Mouse (Mus musculus) olfactory bulb, adult 2 months (tissue): ENCODE results near the gene St3gal3.

ENCODE experiments used
- CTCF ChIP-seq: fragments of 200-500 bp; IDR thresholded peaks from 2 replicates; pipeline ENCODE4 v1.5.1; 2012; ENCODE audit warnings: low read depth, mild to moderate bottlenecking, low read length, moderate library complexity; ENCODE audit not compliant: insufficient read depth
- POLR2A ChIP-seq: fragments of 200-500 bp; IDR thresholded peaks from 2 replicates; pipeline ENCODE4 v1.6.1; 2012; ENCODE audit warnings: mild to moderate bottlenecking, low read depth, low read length, moderate library complexity; ENCODE audit not compliant: insufficient read depth

DNA sequence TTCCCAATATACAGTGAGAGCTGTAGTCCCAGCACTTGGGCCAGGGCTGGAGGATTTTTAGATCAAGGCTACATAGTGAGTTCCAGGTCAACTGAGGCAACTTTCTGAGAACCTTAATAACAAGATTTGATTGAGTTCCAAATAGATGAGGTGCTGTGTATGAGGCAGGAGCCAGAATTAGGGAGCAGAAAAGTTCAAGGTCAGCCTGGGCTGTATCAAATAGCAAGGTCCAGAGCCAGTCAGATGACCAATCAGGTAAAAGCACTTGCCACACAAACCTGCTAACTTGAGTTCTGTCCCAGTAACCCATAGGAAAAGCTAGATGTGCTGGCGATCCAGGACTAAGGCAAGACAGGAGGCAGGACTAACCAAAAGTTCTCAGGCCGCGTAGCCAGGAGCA, 23.0 kb upstream of the St3gal3 start:
- TF ChIP-seq CTCF: no peak
- TF ChIP-seq POLR2A: no peak
